Mouse (Mus musculus): ENCODE data around the gene Ubb. TPM values are rescaled to one million over a fixed set of nuclear protein-coding genes. Genes with fewer than 3 reads are reported as not detected.
A peak's percentile ranks its signal among the peaks of the same experiment; 100 is the strongest.

Ubb gene
- polyA plus RNA-seq, 1 experiment from 2014 or later = 1,645 TPM

DNA sequence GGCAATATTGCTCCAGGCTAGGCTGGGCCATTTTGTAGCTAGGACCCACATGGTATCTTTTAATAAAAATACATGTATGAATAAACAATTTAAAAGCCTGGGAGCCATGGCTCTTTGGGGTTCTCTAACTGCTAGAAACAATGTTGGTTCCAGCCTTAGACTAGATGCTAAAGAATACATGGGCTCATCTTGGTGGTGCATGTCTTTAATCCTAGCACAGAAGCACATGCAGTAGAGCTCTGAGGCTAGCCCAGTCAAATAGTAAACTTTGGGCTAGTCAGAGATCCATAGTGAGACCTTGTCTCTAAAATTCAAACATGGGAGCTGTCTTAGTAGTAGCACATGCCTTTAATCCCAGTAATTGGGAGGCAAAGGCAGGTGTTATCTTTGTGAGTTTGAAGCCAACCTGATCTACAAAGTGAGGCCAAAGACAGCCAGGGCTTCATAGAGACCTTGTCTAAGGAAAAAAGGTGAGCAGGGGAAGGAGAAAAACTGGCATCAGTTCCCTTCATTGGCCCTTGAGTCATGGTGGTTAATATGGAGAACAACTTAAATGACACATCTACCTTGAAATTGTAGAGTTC is 4.1 kb downstream of the Ubb start:
- H3K9ac ChIP-seq (ENCODE audit: low read depth, low read length) = no peak overlapping the region
- H3K9me3 ChIP-seq (replicated peaks; ENCODE audit: control insufficient read depth, low read length) = no peaks in the 10 kb centered on the region
- H3K4me3 ChIP-seq (ENCODE audit: low read depth, low read length) = peak overlapping the region; percentile 67
- ATAC-seq (ENCODE audit: low read depth) = no peak
- H3K36me3 ChIP-seq (ENCODE audit: control insufficient read depth, insufficient read depth) = peaks cover 26% of the 10 kb centered on the region
- no peaks in the 10 kb centered on the region for H3K27me3 ChIP-seq (ENCODE audit: control insufficient read depth, insufficient read depth, low read depth, low read length)
- H3K27ac ChIP-seq (ENCODE audit: low read length) = 0 out of 2 replicates have a peak overlapping the region, but pooled peaks have one; percentile 18
- H3K4me2 ChIP-seq (ENCODE audit: low read depth, low read length) = peak overlapping the region; percentile 84
- H3K4me1 ChIP-seq (ENCODE audit: control insufficient read depth, low read depth, low read length) = peaks cover 21% of the 10 kb centered on the region

DNA sequence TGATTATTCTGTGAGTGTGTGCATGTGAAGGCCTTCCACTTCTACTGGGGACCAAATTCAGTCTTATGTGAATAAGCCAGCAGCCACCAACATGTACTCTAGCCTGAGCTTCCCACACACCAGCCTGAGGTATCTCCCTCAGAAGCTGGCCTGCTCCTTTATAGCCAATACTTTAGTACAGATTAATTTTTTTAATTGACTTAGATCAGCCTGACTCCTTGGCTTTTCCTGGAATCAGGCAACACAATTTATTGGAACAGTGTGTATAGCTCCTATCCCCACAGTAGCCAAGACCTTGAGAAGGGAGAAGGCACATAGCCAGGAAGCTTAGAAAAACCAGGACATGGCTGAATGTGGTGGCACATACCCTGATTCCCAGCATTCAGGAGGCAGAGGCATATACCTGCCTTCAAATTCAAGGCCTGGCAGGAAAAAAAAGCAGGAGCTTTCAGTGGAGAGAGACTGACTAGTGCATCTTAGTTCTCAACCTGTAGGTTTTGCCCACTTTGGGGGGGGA is 5.0 kb downstream of the Ubb start:
- no peak overlapping the region for H3K4me2 ChIP-seq (ENCODE audit: low read depth, low read length)
- ATAC-seq (ENCODE audit: low read depth) = no peak
- peaks cover 26% of the 10 kb centered on the region for H3K36me3 ChIP-seq (ENCODE audit: control insufficient read depth, insufficient read depth)
- no peak overlapping the region for H3K27ac ChIP-seq (ENCODE audit: low read length)
- no peaks in the 10 kb centered on the region for H3K9me3 ChIP-seq (replicated peaks; ENCODE audit: control insufficient read depth, low read length)
- H3K9ac ChIP-seq (ENCODE audit: low read depth, low read length) = no peak overlapping the region
- H3K27me3 ChIP-seq (ENCODE audit: control insufficient read depth, insufficient read depth, low read depth, low read length) = no peaks in the 10 kb centered on the region
- peaks cover 23% of the 10 kb centered on the region for H3K4me1 ChIP-seq (ENCODE audit: control insufficient read depth, low read depth, low read length)
- no peak overlapping the region for H3K4me3 ChIP-seq (ENCODE audit: low read depth, low read length)

GRCm38 (mm10) chr11:62557205-62557604 is 6.2 kb downstream of the Ubb start:
- peaks cover 23% of the 10 kb centered on the region for H3K4me1 ChIP-seq (ENCODE audit: control insufficient read depth, low read depth, low read length)
- H3K27ac ChIP-seq (ENCODE audit: low read length) = no peak overlapping the region
- no peak overlapping the region for H3K9ac ChIP-seq (ENCODE audit: low read depth, low read length)
- no peak overlapping the region for H3K4me2 ChIP-seq (ENCODE audit: low read depth, low read length)
- 63% methylated on average over 5 of the region's 5 CpGs for WGBS (ENCODE audit: insufficient replicate concordance)
- H3K27me3 ChIP-seq (ENCODE audit: control insufficient read depth, insufficient read depth, low read depth, low read length) = no peaks in the 10 kb centered on the region
- H3K9me3 ChIP-seq (replicated peaks; ENCODE audit: control insufficient read depth, low read length) = no peaks in the 10 kb centered on the region
- ATAC-seq (ENCODE audit: low read depth) = no peak
- H3K4me3 ChIP-seq (ENCODE audit: low read depth, low read length) = no peak overlapping the region
- peaks cover 26% of the 10 kb centered on the region for H3K36me3 ChIP-seq (ENCODE audit: control insufficient read depth, insufficient read depth)

DNA sequence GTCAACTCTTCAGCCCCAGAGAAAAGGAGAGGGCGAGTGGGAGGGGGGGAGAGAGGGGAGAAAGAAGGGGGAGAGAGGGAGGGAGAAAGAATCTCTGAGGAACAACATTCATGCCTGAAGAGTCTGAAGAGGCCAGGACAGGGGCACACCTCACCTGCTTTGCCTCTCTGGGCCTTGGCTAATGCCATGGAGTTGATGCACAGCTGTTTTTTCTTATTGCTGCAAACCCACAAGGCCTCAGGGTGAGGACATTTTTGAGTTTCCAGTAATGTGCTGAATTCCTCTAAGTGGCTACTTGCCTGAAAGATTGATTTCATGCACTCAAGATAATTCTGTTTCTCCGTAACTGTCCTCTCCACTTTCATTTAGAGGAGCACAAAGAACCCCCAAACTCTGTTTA is 7.2 kb downstream of the Ubb start:
- H3K4me2 ChIP-seq (ENCODE audit: low read depth, low read length) = no peak overlapping the region
- H3K36me3 ChIP-seq (ENCODE audit: control insufficient read depth, insufficient read depth) = peaks cover 23% of the 10 kb centered on the region
- H3K27me3 ChIP-seq (ENCODE audit: control insufficient read depth, insufficient read depth, low read depth, low read length) = no peaks in the 10 kb centered on the region
- H3K9ac ChIP-seq (ENCODE audit: low read depth, low read length) = no peak overlapping the region
- peaks cover 21% of the 10 kb centered on the region for H3K4me1 ChIP-seq (ENCODE audit: control insufficient read depth, low read depth, low read length)
- H3K4me3 ChIP-seq (ENCODE audit: low read depth, low read length) = no peak overlapping the region
- no peak for ATAC-seq (ENCODE audit: low read depth)
- no peak overlapping the region for H3K27ac ChIP-seq (ENCODE audit: low read length)
- no peaks in the 10 kb centered on the region for H3K9me3 ChIP-seq (replicated peaks; ENCODE audit: control insufficient read depth, low read length)
- WGBS (ENCODE audit: insufficient replicate concordance) = 83% methylated on average over 2 of the region's 2 CpGs

DNA sequence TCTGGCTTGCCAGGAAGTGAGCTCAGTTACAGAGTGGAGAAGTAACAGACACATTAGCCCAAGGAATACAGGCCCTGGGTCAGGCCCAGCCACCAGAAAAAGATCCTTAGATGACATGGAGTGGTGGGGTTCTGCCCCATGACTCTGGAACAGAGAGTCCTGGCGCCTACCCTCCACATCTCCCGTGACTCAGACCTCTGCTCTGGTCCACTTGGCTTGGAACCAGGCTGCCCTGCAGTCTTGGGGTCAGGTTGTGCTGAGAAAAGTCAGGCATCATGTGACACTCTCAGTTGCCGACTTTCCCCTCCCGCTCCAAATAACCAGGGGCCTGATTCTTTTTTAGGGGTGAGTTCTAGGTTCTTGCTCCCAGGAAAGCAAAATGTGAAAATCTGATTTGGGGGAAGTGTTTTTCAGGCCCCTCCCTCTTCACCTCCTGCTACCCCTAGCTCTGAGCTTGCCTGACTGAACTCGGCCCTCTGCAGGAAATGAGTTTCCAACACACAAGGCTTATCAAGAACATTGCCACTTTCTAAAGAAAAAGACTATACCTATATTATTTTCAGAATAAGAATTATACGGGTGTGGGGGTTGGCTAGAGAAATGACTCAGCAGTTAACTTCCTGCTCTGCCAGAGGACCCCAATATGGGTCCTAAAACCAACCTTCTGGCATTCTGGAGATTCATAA is 8.1 kb downstream of the Ubb start:
- WGBS (ENCODE audit: insufficient replicate concordance) = 41% methylated on average over 6 of the region's 6 CpGs
- Histone ChIP-seq H3K27ac (ENCODE audit: low read length) (no peak overlapping the region), H3K4me3 (ENCODE audit: low read depth, low read length) (no peak overlapping the region), H3K4me2 (ENCODE audit: low read depth, low read length) (no peak overlapping the region), H3K36me3 (ENCODE audit: control insufficient read depth, insufficient read depth) (peaks cover 14% of the 10 kb centered on the region), H3K9me3 (replicated peaks; ENCODE audit: control insufficient read depth, low read length) (no peaks in the 10 kb centered on the region), H3K27me3 (ENCODE audit: control insufficient read depth, insufficient read depth, low read depth, low read length) (no peaks in the 10 kb centered on the region), H3K4me1 (ENCODE audit: control insufficient read depth, low read depth, low read length) (peaks cover 12% of the 10 kb centered on the region), H3K9ac (ENCODE audit: low read depth, low read length) (no peak overlapping the region)
- ATAC-seq (ENCODE audit: low read depth) = no peak

- Histone ChIP-seq H3K9me3 (replicated peaks; ENCODE audit: control insufficient read depth, low read length) (no peaks in the 10 kb centered on the region), H3K27ac (ENCODE audit: low read length) (no peak overlapping the region), H3K9ac (ENCODE audit: low read depth, low read length) (peak overlapping the region; percentile 28; the same call in 1 of the 2 replicates), H3K4me2 (ENCODE audit: low read depth, low read length) (peak overlapping the region; percentile 72), H3K4me3 (ENCODE audit: low read depth, low read length) (peak overlapping the region; percentile 51), H3K36me3 (ENCODE audit: control insufficient read depth, insufficient read depth) (no peaks in the 10 kb centered on the region), H3K4me1 (ENCODE audit: control insufficient read depth, low read depth, low read length) (peaks cover 3% of the 10 kb centered on the region), H3K27me3 (ENCODE audit: control insufficient read depth, insufficient read depth, low read depth, low read length) (no peaks in the 10 kb centered on the region)
- 28% methylated on average over 43 of the region's 43 CpGs for WGBS (ENCODE audit: insufficient replicate concordance)
- no peak for ATAC-seq (ENCODE audit: low read depth)
Measured at GRCm38 (mm10) chr11:62560463-62561016, 9.6 kb downstream of the Ubb start.

DNA sequence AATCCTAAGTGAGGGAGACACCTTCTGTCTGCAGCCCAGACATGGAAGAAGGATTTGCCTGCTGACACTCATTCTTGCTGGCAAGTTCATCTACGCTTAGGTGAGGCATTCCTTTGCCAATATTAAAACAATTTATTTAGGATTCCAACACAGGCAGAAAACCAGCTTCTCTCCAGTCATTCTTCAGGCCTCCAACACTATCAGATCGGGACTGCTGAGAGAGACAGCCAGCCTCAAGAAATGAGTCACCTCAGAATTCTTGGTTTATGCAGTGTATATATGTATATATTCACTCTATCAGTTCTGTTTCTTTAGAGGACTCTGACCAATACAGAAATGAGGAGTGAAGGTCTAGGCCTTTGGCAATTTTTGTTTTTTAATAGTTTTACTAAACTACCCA is 12.6 kb downstream of the Ubb start:
- H3K4me3 ChIP-seq (ENCODE audit: low read depth, low read length) = no peak overlapping the region
- H3K9me3 ChIP-seq (replicated peaks; ENCODE audit: control insufficient read depth, low read length) = no peaks in the 10 kb centered on the region
- ATAC-seq (ENCODE audit: low read depth) = no peak
- H3K4me2 ChIP-seq (ENCODE audit: low read depth, low read length) = no peak overlapping the region
- H3K36me3 ChIP-seq (ENCODE audit: control insufficient read depth, insufficient read depth) = no peaks in the 10 kb centered on the region
- no peak overlapping the region for H3K9ac ChIP-seq (ENCODE audit: low read depth, low read length)
- H3K27ac ChIP-seq (ENCODE audit: low read length) = no peak overlapping the region
- no peaks in the 10 kb centered on the region for H3K27me3 ChIP-seq (ENCODE audit: control insufficient read depth, insufficient read depth, low read depth, low read length)
- 67% methylated on average over 2 of the region's 2 CpGs for WGBS (ENCODE audit: insufficient replicate concordance)
- peaks cover 3% of the 10 kb centered on the region for H3K4me1 ChIP-seq (ENCODE audit: control insufficient read depth, low read depth, low read length)

DNA sequence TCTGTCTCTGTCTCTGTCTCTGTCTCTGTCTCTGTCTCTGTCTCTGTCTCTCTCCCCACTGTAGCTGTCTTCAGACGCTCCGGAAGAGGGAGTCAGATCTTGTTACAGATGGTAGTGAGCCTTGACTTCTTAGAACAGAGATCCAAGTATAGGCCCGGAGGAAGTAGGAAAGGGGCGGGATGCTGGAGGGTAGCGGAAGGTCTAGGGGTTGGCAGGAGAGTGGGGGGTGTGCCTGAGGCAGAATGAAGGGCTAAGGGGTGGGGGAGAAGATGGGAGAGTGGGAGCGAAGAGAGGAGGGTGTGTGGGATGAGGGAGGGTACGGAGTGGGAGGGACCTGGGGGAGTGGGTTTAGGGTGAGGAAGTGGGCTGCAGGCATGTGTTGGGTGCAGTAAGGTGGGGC is 14.8 kb downstream of the Ubb start:
- no peaks in the 10 kb centered on the region for H3K9me3 ChIP-seq (replicated peaks; ENCODE audit: control insufficient read depth, low read length)
- 41% methylated on average over 7 of the region's 7 CpGs for WGBS (ENCODE audit: insufficient replicate concordance)

DNA sequence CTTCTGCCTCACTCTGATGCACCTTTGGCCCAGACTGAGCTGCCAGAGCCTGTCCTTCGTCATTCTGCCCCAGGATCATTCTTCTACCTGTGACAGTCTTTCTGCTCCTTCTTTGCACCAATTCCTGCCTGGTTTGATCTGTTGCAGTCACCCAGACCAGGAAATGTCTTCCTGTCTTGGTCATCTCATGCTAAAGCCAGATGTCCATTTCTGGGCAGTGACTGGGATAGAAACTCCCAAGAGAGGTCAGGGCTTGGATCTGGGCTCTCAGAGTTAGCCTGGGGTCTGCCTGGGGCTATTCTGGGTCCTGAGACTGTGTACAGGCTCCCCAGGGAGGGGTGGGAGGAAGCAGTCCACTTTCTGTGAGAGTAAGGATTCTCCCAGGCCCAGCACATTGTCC is 15.2 kb downstream of the Ubb start:
- 45% methylated on average over 1 of the region's 1 CpGs for WGBS (ENCODE audit: insufficient replicate concordance)

More for the DNA sequence above, 14.8 kb downstream of the Ubb start:
- Histone ChIP-seq H3K36me3 (ENCODE audit: control insufficient read depth, insufficient read depth) (no peaks in the 10 kb centered on the region), H3K27me3 (ENCODE audit: control insufficient read depth, insufficient read depth, low read depth, low read length) (no peaks in the 10 kb centered on the region), H3K9ac (ENCODE audit: low read depth, low read length) (no peak overlapping the region), H3K4me1 (ENCODE audit: control insufficient read depth, low read depth, low read length) (no peaks in the 10 kb centered on the region), H3K4me3 (ENCODE audit: low read depth, low read length) (no peak overlapping the region), H3K4me2 (ENCODE audit: low read depth, low read length) (no peak overlapping the region), H3K27ac (ENCODE audit: low read length) (no peak overlapping the region)
- no peak for ATAC-seq (ENCODE audit: low read depth)

More for the DNA sequence above, 15.2 kb downstream of the Ubb start:
- no peak overlapping the region for H3K27ac ChIP-seq (ENCODE audit: low read length)
- no peaks in the 10 kb centered on the region for H3K27me3 ChIP-seq (ENCODE audit: control insufficient read depth, insufficient read depth, low read depth, low read length)
- H3K4me1 ChIP-seq (ENCODE audit: control insufficient read depth, low read depth, low read length) = no peaks in the 10 kb centered on the region
- no peak overlapping the region for H3K4me3 ChIP-seq (ENCODE audit: low read depth, low read length)
- no peak overlapping the region for H3K4me2 ChIP-seq (ENCODE audit: low read depth, low read length)
- no peak overlapping the region for H3K9ac ChIP-seq (ENCODE audit: low read depth, low read length)
- H3K36me3 ChIP-seq (ENCODE audit: control insufficient read depth, insufficient read depth) = no peaks in the 10 kb centered on the region
- ATAC-seq (ENCODE audit: low read depth) = no peak
- no peaks in the 10 kb centered on the region for H3K9me3 ChIP-seq (replicated peaks; ENCODE audit: control insufficient read depth, low read length)

Measured in liver, embryonic 16.5 days (tissue).